Mouse (Mus musculus): Measurements from ENCODE around the gene Cd101.

Gene Cd101

GRCm38 (mm10) chr3:101029339-101029738 is at the start of gene Cd101:
Gene Cd101, minus strand, starts transcription at chr3:101029556.
- DNase-seq (ENCODE audit: low spot score in 2 of 2), result peak; percentile 27 to 28

- DNase-seq (ENCODE audit: low spot score in 2 of 2), result no peak
Observed at GRCm38 (mm10) chr3:101078344-101078743, 49.0 kb upstream of the Cd101 start.

- no peak for DNase-seq (ENCODE audit: low spot score in 2 of 2)
Observed at GRCm38 (mm10) chr3:101077710-101078100, 48.3 kb upstream of the Cd101 start.

- no peak for DNase-seq (ENCODE audit: low spot score in 2 of 2)
Observed at GRCm38 (mm10) chr3:101076966-101077709, 47.8 kb upstream of the Cd101 start.

GRCm38 (mm10) chr3:101075866-101076265 is 46.5 kb upstream of the Cd101 start:
- DNase-seq (ENCODE audit: low spot score in 2 of 2), result no peak

GRCm38 (mm10) chr3:101073384-101073783 is 44.0 kb upstream of the Cd101 start:
- DNase-seq (ENCODE audit: low spot score in 2 of 2), result no peak

GRCm38 (mm10) chr3:101072506-101073215 is 43.3 kb upstream of the Cd101 start:
- peak in 1 of 2 experiments; percentile 4 for DNase-seq (ENCODE audit: low spot score in 2 of 2)

- DNase-seq (ENCODE audit: low spot score in 2 of 2), result no peak
Observed at GRCm38 (mm10) chr3:101071576-101071975, 42.2 kb upstream of the Cd101 start.

- DNase-seq (ENCODE audit: low spot score in 2 of 2), result no peak
Observed at GRCm38 (mm10) chr3:101070796-101071235, 41.5 kb upstream of the Cd101 start.

- no peak for DNase-seq (ENCODE audit: low spot score in 2 of 2)
Observed at GRCm38 (mm10) chr3:101070230-101070795, 41.0 kb upstream of the Cd101 start.

- DNase-seq (ENCODE audit: low spot score in 2 of 2), result no peak
Observed at GRCm38 (mm10) chr3:101068701-101069100, 39.3 kb upstream of the Cd101 start.

GRCm38 (mm10) chr3:101066175-101066574 is 36.8 kb upstream of the Cd101 start:
- DNase-seq (ENCODE audit: low spot score in 2 of 2), result no peak

- DNase-seq (ENCODE audit: low spot score in 2 of 2), result no peak
Observed at GRCm38 (mm10) chr3:101061865-101062585, 32.7 kb upstream of the Cd101 start.

GRCm38 (mm10) chr3:101059214-101059613 is 29.9 kb upstream of the Cd101 start:
- DNase-seq (ENCODE audit: low spot score in 2 of 2), result no peak

- DNase-seq (ENCODE audit: low spot score in 2 of 2), result peak in 1 of 2 experiments; percentile 8
Observed at GRCm38 (mm10) chr3:101058203-101058602, 28.8 kb upstream of the Cd101 start.

- no peak for DNase-seq (ENCODE audit: low spot score in 2 of 2)
Observed at GRCm38 (mm10) chr3:101055216-101055615, 25.9 kb upstream of the Cd101 start.

- DNase-seq (ENCODE audit: low spot score in 2 of 2), result no peak
Observed at GRCm38 (mm10) chr3:101051601-101052000, 22.2 kb upstream of the Cd101 start.

- DNase-seq (ENCODE audit: low spot score in 2 of 2), result no peak
Observed at GRCm38 (mm10) chr3:101049997-101050396, 20.6 kb upstream of the Cd101 start.

- no peak for DNase-seq (ENCODE audit: low spot score in 2 of 2)
Observed at GRCm38 (mm10) chr3:101048781-101049180, 19.4 kb upstream of the Cd101 start.

- DNase-seq (ENCODE audit: low spot score in 2 of 2), result no peak
Observed at GRCm38 (mm10) chr3:101047586-101048275, 18.4 kb upstream of the Cd101 start.

- DNase-seq (ENCODE audit: low spot score in 2 of 2), result no peak
Observed at GRCm38 (mm10) chr3:101045431-101045830, 16.1 kb upstream of the Cd101 start.
